Mouse (Mus musculus) frontal cortex, adult 2 months (tissue): ENCODE results near the gene Cstf2t. TPM values are rescaled to one million over a fixed set of nuclear protein-coding genes. Genes with fewer than 3 reads are reported as not detected.

Experiments
- DNase-seq, 2 experiments: peaks; one replicate each; pipeline ENCODE4 v3.0.0; 2022; ENCODE audit warnings: low spot score in 1 of 2; ENCODE audit errors: extremely low spot score in 1 of 2
- polyA plus RNA-seq: library from polyadenylated mRNA; depleted of rRNA; stranded (reverse); fragments of >200 nt; gene quantifications from 2 replicates; pipeline ENCODE4 v1.2.3, GENCODE M21; 2012; rRNA removed

Gene Cstf2t
- polyA plus RNA-seq = 43.5 and 46.1 TPM in 2 replicates

DNA sequence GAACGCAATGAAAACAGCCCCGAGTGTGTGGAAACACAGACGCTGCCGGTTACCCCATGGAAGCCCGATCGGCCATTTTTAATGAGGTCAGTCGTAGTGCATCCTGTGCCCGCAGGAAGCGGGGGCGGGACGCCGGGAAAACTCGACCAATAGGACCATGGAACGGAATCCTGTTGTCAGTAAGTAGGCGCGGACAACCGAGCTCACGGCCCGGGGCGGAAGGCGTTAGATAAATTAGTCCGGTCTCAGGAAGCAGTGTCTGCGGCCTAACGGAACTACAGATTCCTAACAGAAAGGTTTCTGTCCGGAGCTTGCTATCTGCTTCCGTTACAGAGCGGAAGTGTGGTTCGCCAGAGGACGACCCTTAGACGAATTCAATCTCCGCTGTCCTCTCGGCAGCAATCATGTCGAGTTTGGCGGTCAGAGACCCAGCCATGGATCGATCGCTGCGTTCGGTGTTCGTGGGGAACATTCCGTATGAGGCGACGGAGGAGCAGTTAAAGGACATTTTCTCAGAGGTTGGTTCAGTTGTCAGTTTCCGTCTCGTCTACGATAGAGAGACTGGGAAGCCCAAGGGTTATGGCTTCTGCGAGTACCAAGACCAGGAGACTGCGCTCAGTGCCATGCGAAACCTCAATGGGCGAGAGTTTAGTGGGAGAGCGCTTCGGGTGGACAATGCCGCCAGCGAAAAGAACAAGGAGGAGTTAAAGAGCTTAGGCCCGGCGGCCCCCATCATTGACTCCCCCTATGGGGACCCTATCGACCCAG lies at the start of gene Cstf2t:
Gene Cstf2t, plus strand, starts transcription at position 176 of the 768 bp plus-strand sequence.
- DNase-seq = peak; percentile 99 to 100

DNA sequence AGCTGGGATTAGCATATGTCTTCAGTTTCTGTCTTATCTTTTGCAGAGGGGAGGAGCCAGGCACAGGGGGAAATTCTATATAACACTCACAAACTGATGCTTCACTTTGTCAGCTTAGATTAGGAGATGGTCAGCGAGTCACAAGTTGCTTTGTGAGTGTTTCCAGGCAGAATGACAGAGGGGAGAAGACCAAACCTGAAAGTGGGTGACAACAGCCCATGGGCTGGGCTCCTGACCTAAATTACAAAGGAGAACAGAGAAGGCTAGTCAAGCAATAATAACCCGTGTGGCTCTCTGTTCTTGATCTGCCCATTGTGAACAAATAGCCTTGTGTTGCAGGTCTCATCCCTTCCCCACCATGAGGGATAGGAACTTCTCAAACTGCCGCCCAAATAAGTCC lies 43.7 kb upstream of the Cstf2t start:
- no peak for DNase-seq

DNA sequence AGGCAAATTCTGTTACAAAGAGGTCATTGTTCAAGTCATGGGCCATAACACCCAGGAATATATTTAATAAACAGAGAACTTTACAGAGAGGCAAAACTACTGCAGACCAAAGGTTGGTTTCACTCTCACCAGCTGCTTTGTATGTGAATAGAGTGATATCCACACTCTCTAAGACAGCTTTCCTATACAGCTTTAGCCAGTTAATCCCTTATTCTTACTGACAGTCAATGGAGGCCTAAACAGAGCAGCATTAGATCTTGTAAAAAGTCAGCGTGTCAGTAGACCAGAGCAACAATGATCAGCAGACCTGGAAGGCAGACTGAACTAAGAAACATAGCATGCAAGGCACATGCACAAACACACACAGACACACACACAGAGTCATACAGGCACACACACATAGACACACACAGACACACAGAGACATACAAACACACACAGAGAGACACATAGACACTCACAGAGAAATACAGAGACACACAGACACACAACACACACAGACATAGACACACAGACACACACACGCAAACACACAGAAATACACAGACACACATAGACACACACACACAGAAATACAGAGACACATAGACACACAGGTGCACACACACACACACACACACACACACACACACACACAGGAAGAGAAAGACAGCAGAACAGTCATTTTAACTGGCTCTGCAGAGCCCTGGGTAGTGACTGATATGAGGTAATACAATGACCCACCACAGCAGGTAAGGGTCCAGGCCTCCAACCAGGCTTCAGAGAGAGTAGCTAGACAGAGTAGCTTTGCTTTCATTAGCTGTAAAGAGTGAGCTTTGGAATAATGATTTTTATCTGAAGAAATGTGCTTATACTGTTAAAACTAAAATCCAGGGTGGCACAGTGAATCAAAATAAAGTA lies 41.4 kb upstream of the Cstf2t start:
- DNase-seq = no peak

DNA sequence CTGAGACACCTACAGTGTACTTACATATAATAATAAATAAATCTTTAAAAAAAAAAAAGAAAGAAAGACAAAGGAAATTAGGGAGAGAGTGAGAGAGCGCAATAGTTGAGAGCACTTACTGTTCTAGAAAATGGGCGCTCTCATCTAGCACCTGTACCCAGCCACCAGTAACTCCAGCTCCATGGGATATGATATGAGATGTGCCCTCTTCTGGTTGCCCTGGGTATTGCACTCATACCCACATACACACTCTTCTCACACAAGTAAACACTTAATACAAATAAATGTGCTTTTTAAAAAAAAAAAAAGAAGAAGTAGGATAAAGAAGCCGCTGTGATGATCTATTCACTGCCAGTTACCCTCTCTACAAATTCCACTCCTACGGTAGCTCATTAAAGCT lies 36.0 kb upstream of the Cstf2t start:
- DNase-seq = no peak

DNA sequence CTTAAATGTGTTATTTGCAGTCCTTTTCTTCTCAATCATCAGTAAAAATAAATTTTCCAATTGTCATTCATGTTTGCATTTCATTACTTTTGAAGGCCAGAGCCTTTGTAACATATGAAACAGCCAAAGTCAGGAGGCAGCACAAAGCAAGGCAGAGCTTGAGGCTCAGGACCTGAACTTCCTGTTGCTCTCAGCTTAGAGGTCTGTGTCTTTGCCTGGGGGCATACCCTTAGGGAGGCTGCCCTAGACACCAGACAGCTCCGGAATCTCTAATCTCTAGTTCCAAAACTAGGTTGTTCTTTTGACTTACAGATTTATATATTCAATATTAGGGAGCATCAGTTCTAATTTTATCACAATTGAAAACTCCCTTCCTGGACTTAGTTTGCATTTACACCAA lies 17.9 kb upstream of the Cstf2t start:
- no peak for DNase-seq

DNA sequence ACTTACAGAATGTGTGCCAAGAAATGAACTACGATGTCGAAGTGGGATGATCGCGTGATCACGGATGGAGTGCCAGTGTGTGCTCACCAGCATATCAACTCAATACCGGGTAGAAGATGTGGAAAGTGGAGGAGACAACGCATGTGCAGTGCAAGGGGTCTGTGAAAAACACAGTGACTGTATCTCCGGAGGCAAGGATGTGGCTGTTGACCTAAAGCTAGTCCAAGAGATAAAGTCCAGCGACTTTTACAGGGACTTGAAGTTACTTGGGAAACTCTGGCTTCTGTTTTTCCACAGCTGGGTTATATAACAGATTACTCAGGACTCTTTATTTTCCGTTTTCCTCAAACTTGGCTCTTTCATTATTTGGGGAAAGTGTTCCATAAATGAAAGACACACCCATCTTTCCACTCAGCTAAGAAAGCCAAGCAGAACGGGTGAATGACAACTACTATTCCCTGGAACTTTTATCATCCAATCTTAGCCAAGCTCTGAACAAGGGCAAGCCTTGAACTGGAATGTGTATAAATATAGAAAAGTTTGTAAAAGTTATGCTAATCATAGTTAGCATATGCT lies 17.3 kb upstream of the Cstf2t start:
- DNase-seq = no peak

DNA sequence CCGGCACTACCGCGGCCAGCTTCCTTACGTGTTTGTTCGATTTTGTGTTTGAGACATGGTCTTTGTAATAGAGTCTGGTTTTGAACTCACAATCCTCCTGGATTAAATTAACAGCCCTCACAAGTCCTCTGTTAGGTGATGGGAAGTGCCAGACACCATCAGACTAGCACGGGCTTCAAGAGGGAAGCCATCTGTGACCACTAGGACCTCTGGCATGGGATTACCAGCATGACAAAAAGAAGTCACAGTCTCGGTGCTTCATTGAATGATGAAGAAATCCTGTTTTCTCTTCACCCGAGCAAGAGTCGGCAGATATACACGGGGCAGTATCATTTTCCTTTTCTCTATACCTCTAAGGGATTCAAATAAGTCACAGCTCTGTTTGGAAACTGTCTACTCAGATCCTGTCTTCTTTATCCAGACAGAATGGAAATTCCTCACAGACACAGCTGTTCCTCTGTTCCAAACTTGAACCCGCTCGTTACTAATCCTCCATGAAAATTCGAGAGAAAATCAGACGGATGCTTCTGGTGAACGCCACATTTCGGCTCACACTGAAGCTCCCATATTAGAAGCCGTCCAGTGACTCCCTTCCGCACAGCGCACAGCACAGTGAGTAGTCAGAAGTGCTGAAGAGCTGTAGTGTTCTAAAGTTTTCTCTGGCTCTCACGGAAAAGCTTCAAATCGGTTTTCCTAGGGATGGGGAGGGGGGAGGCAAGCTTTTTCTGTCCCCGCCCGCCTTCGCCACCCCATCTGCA lies 8.5 kb upstream of the Cstf2t start:
- DNase-seq = peak in 1 of 2 experiments; percentile 8

DNA sequence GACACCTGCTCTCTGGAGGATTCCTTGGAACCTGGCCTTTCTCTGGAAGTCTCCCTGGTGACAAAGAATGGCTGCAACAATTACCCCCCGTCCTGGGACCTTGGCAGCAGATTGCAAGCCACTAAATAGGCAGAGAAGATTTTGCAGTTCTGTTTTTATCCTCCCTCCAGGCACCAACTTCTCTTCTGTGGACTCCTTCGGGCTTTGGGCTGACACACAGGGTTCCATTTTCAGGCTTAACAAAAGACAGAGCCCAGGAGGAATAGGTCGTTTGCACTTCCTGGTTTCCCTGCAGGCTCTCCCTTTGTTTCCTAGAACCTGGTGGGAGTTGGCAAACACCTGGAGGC lies 7.9 kb upstream of the Cstf2t start:
- DNase-seq = no peak

DNA sequence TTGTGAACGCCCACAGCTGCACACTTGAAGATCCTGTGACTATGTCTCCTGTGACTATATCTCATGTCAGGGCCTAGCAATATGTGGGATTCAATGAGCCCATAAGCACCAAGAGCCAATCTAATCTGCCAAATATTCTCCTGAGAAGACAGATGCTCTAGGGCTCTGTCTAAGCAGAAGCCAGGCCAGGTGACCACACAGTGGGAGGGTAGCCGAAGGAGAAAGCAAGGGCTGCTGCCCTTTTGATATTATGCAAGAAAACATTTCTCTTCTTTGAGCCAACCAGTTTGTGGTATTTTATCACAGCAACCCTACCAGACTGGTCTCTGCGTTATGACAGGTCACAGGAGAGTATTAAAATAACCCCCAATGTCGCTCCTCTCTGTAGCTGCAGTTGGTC lies 6.5 kb upstream of the Cstf2t start:
- no peak for DNase-seq

DNA sequence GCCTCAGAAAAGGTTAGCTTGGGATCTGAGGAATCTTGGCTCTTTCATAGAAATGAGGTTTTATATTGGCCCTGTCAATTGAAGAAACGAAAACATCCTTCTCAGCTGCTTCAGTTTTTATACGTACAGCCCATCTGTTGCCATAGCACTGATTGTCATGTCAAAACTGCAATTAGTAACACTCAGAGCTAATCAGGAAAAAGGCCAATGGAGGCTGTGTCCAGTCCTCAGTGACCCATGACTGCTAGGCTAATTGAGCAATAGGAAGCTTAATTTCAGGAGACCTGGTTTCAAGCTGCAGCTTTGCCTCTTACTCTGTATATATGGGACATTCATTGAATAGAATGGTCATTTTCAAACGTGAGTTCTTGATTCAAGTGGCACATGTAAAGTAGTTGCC lies 4.4 kb upstream of the Cstf2t start:
- no peak for DNase-seq

DNA sequence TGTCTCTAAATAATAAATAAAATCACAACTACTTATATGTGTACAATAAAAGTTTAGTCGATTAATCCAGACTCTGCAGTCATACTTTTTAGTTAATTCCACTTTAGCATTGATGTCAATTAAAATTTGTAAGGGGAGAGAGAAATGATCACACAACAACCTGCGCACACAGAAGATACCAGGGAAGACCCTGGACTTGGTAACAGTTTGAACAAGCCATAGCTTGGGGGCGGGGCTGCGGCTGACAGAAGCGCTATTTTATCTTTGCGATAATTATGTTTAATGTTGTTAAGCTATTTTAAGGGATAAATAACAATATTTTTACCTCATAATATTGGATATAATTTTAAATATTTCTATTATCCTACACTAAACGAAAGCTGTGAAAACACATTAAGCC lies 411 bp upstream of the Cstf2t start:
- no peak for DNase-seq

DNA sequence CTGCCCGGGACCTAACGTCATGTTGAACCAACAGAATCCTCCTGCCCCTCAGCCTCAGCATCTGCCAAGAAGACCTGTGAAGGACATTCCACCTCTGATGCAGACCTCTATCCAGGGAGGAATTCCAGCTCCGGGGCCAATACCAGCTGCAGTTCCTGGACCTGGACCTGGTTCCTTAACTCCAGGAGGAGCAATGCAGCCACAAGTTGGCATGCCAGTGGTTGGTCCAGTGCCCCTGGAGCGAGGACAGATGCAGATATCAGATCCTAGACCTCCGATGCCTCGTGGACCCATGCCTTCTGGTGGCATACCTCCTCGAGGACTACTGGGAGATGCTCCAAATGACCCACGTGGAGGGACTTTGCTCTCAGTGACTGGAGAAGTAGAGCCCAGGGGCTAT lies 1.1 kb downstream of the Cstf2t start:
- no peak for DNase-seq

DNA sequence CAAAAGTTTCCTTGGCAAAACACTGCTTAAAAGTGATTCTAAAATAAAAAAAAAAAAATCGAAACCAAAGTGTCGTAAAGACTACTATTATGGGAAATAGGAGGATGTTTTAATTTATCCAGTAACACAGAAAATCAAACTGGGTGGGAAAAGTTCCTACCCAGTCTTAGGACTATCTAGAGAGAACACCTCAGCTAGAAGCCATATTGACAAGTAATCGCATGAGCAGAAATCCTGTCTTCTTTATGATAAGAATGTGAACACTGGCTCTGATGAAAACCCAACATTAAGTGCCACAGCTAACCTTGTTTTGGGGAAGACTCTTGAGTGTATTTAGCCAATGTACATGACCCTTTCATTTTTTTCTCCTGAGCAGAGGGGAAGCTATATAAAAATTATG lies 15.2 kb downstream of the Cstf2t start:
- DNase-seq = no peak

DNA sequence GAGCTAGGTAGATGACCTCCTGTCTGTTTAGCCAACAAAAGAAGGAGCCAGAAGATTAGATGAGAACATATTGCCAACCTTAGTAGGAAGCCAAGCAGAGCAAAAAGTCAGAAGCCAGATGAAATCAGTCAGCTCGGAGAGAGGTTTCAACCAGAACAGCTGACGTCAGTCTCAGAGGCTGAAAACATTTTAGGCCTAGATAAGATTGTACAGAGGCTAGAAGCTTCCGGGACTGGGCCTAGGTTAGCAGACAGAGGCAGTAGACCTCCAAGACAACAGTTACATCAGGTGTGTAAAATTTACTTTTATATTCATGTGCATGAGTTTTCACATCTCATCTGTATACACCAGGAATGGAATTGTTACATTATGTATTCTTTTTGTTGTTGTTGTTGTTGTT lies 16.7 kb downstream of the Cstf2t start:
- DNase-seq = no peak

DNA sequence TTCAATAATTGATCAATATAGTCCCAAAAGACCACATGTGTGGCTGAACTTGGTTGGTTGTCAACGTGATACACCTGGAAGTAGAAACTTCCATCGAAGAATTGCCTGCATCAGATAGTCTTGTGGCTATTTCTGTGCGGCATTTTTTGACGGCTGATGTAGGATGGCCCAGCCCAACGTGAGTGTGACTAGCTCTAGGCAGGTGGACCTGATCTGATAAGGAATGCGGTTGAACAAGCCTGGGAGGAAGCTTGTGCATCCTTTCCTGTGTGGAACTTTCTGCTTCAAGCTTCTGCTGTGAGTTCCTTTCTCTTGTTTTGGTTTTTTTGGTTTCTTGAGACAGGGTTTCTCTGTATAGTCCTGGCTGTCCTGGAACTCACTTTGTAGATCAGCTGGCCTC lies 22.1 kb downstream of the Cstf2t start:
- no peak for DNase-seq

DNA sequence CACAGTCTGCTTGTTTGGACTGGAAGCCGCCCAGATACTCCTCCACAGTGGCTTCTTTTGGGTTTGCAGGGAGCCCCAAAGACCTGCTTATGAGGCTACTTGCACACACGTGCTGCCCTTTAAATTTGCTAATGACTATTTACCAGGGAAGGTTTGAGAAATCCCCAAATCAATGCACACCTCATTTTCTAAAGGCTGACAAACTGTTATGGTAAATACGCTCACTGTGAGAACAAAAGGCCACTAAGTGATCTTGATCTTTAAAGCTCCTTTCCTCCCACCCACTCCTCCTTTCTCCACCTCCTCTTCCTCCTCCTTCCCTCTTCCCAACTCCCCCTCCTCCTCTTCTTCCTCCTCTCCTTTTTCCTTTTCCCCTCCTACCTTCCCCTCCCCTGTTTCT lies 23.4 kb downstream of the Cstf2t start:
- DNase-seq = no peak

DNA sequence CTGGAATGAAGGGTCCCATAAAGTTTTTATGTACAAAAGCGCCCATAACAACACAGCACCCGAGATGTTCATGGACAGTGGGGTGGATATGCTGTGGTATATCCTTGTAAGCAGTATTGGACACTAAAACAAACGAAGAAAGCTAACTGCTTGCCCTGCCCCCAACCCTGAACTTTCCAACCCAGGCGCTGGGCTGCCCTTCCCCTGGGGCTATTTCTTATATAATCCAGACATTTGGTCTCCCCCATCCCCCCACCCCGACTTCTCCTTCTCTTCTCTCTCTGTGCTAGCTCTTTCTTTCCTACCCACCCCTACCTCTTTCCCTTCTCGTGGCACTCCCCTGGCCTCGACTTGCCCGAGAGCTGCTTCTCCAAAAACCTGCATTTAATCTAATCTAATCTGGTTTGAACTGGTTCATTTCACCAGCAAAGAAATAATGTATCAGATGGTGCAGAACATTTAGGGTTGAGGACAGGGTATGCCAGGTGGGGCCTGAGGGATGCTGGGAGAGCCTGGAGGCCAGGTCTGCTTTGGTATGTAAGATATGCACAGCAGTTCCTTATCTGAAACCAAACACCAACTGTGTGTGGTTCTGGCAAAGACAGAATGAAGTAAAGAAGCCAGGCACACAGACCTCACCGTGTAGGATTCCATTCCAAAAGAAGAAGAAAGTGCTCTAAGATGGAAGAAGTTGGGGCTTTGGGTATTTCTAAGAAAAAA lies 24.4 kb downstream of the Cstf2t start:
- DNase-seq = no peak

DNA sequence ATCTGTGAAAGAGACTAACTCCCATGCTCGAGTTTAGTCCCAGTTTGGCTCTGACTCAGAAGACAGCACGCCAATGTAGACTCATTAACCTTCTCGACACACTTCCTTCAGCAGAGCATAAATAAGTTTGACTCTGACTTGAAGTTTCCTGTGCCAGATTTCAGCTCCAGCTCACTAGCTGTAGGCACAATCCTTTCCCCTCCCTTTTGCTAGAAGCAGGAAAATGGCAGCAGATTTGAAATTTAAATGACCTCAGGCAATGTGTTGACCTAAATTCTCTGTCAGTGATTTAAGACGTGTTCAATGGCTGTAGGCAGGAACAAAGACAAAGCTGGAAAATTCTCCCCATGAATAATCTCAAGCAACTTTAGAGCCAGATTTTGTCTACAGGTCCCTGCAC lies 32.1 kb downstream of the Cstf2t start:
- peak; percentile 11 to 62 for DNase-seq

DNA sequence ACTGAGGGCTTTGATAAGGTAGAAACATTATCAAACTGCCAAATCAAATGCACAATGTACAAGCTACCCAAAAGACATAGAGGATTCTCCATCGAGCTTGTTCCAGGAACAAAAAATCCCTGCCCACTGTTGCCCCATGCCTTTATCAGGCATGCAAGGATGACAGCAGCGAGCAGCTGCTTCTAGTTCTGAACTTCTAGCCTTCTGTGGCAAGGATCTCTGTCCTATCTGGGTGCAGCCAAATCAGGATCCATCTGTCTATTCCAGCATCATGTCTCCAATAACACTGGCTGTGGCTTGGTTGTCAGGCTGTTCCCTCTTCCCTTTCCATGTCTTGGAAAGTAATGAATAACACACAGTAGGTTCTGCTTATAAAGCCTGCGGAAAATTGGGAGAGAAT lies 42.0 kb downstream of the Cstf2t start:
- DNase-seq = no peak

DNA sequence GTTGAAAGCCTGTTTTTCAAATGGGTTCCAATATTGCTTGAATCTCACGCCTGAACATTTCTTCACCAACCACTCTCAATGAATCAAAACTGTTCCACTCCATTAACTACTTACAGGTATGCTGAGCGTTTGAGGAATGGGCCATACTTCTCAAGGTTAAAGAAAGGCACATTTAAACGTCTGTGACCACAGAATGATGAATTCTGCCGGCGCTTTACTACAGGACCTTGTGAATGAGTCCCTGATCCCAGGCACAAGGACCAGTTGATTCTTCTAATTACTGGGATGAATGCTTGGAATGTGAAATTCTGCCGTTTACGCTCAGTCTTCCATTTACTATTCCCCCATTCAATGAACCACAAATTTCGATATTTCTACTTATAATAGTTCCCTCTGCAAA lies 50.0 kb downstream of the Cstf2t start:
- no peak for DNase-seq
